Mouse (Mus musculus) right cerebral cortex, postnatal 10 days (tissue): Measurements from ENCODE around the gene Iqcf1.

ENCODE experiments used
- DNase-seq, 2 experiments: peaks; one replicate each; pipeline ENCODE4 v3.0.0; 2021; ENCODE audit warnings: low spot score in 2 of 2

Iqcf1 gene

GRCm38 (mm10) chr9:106481676-106482075, 18.1 kb upstream of the Iqcf1 start:
- DNase-seq, result peak in 1 of 2 experiments; percentile 26

- peak in 1 of 2 experiments; percentile 26 for DNase-seq
These were observed 17.1 kb upstream of the Iqcf1 start for GRCm38 (mm10) chr9:106482578-106483115.

- DNase-seq, result peak in 1 of 2 experiments; percentile 16
These were observed 16.6 kb upstream of the Iqcf1 start for GRCm38 (mm10) chr9:106483136-106483535.

GRCm38 (mm10) chr9:106483606-106484005, 16.2 kb upstream of the Iqcf1 start:
- DNase-seq, result peak in 1 of 2 experiments; percentile 19

DNA sequence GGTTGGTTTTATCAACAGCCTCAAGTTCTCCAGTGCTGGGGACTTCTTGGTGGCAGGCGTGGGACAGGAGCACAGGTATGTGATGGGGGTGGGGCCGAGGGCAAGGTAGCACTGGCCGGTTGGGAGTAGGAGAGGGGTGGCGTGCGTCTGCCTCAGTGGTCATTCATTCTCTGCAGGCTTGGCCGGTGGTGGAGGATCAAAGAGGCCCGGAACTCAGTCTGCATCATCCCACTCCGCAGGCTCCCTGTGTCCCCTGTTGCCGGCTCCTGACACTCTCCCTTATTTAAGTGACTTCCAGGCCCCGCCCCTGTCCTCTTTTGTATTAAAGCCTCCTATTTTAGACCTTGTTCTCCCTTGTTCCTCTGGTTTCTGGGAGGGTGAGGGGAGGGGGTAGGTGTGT, 14.7 kb upstream of the Iqcf1 start:
- DNase-seq, result peak in 1 of 2 experiments; percentile 24

DNA sequence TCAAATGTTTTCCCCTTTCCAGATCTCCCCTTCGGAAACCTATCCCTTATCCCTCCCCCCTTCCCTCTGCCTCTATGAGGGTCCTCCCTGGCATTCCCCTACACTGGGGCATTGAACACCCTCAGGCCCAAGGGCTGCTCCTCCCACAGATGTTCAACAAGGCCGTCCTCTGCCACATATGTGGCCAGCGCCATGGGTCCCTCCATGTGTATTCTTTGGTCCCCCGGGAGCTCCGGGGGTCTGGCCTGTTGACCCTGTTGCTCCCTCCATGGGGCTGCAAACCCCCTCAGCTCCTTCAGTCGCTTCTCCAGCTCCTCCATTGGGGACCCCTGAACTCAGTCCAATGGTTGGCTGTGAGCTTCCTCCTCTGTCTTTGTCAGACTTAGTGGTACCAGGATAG, 12.2 kb upstream of the Iqcf1 start:
- DNase-seq, result peak in 1 of 2 experiments; percentile 14

- DNase-seq, result no peak
These were observed 2.1 kb downstream of the Iqcf1 start for GRCm38 (mm10) chr9:106501846-106502245.

- no peak for DNase-seq
These were observed 4.5 kb downstream of the Iqcf1 start for GRCm38 (mm10) chr9:106504246-106504645.

- peak in 1 of 2 experiments; percentile 47 for DNase-seq
These were observed 9.6 kb downstream of the Iqcf1 start for GRCm38 (mm10) chr9:106509356-106509755.

DNA sequence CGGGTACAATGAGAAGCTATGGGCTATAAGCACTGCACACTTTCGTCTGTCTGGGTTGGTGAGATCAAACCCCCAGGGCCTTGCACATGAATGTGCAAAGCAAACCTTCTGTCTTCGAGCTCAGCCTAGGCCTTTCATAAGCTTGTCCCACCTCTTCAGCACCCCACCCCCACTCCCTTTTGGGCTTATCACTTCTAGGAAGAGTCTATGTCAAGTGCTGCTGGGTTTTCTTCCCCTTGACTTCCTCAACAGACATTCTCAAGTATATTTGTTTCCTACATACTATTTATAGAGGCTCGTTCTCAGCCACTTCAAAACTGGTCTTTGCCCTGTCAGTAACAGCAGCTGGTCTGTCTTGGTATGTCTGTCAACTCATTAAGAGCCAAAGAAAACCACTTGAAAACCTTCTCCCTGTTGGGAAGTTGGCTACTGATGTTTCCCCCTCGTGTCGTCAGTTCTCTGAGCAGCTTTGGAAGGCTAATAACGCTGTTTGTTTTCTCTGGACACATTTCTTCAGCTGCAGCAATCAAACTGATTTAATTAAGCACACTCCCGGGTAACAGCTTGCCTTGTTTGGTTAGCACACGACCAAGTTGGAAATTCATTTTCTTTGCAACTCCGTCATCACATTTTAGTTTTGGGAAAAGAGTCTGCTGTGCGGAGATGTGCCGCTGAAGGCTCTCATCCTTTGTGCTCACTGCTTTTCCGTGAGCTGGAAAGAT, 13.1 kb downstream of the Iqcf1 start:
- peak in 1 of 2 experiments; percentile 39 for DNase-seq

- DNase-seq, result no peak
These were observed 13.8 kb downstream of the Iqcf1 start for GRCm38 (mm10) chr9:106513566-106513965.

- DNase-seq, result no peak
These were observed 14.5 kb downstream of the Iqcf1 start, which contains the start of gene Iqcf5 for GRCm38 (mm10) chr9:106514273-106514672. TSS of gene Iqcf5 (plus strand) at chr9:106514573.

DNA sequence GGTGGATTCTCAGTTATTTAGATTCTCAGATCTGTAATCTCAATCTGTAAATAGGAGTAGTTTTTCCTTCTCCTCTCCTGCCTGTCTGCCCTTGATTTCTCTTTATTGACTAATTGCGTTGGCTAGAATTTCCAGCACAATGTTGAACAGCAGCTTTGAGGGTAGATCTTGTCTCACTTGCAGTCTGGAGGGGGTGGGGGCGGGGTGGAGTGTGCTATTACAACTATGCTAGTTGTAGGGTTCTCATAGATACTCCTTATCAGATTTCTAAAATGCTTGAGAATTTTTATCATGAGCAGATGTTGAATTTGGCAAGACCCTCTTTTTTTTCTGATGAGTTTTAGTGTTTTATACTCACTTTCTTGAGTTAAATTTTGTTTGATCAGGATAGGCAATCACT, 19.7 kb downstream of the Iqcf1 start:
- no peak for DNase-seq

DNA sequence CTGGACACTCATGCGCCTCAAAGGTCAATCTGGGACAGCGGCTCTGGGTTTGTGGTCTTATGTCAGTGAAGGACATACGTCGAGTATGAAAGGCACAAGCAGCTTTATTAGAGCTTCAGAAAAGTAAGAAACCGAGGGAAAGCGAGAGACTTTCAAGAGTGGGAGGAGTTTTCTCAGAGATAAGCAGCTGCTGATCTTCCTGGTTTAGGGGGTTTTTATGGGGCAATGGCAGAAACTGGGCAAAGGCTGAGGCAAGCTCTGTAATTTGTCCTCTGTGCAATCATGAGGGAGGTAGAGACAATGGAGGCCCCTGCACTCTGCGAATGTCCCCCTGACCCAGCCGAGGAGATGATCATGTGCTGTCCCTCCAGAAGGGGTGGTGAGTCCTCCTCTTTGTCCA, 20.1 kb downstream of the Iqcf1 start:
- DNase-seq, result no peak

DNA sequence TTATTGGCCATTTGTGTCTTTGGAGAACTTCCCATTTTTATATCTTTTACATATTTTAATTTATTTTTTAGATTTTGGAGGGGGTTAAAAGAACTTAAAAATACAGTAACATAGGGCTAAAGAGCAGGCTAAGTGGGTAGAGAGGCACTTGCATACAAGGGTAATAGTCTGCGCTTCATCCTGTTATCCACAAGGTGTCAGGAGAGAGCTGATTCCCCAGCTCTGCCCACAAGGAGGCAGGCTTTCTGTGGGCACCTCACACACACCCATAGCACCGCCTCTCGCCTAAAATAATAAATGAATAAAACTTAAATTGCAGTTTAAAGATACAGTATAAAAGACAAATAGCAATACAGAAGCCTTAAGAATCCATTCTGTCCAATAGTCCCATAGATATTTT, 32.1 kb downstream of the Iqcf1 start:
- DNase-seq, result peak in 1 of 2 experiments; percentile 60

DNA sequence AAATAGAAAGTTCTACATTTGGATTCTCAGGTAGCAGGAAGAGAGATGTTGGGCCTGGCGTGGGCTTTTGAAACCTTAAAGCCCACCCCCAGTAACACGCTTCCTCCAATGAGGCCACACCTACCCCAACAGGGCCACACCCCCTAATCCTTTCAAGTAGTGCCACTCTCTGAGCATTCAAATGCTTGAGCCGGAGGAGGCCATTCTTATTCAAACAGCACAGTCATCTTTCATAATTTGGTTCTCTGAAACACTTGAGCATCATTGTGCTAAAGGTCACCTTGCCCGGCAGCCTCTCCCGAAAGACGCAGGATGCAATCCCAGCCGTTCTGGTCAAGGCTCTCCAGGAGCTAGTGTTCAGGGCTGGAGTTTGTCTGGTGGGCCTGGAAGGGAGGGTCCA, 34.5 kb downstream of the Iqcf1 start:
- DNase-seq, result no peak

GRCm38 (mm10) chr9:106534975-106535374, 35.2 kb downstream of the Iqcf1 start:
- DNase-seq, result peak in 1 of 2 experiments; percentile 61
